Mouse (Mus musculus) kidney, adult 10 weeks (tissue): ENCODE results near the gene Rgsl1. TPM values are rescaled to one million over a fixed set of nuclear protein-coding genes. Genes with fewer than 3 reads are reported as not detected.

Source experiments
- polyA plus RNA-seq: library from polyadenylated mRNA; stranded (reverse); fragments of 350-450 nt; fragmentation: Illumina TruSeq; extraction: RNeasy Lipid Tissue Mini Kit (QIAGEN cat#74804); gene quantifications from one replicate; pipeline ENCODE4 v1.2.3, GENCODE M21; 2014; ENCODE audit warnings: low read depth, low replicate concordance

Gene Rgsl1
- polyA plus RNA-seq = not detected

GRCm38 (mm10) chr1:153844042-153844441, at the start of gene Rgsl1:
Gene Rgsl1 (minus strand): TSS chr1:153844142.

GRCm38 (mm10) chr1:153891442-153891841, 47.5 kb upstream of the Rgsl1 start, which contains the start of gene Teddm1a:
Gene Teddm1a (plus strand): TSS chr1:153891742.

GRCm38 (mm10) chr1:153874045-153874444, 30.1 kb upstream of the Rgsl1 start, which contains the start of gene Teddm1b:
Gene Teddm1b (plus strand): TSS chr1:153874345.

GRCm38 (mm10) chr1:153749211-153749801, 94.6 kb downstream of the Rgsl1 start, which contains the start of gene Rnasel:
Gene Rnasel (plus strand): TSS chr1:153749426.

GRCm38 (mm10) chr1:153740145-153740544, 103.8 kb downstream of the Rgsl1 start, which contains the start of gene Rgs16:
Gene Rgs16 (plus strand): TSS chr1:153740349.

Other genes with a start within 250 kb of the Rgsl1 start
- not detected for gene Rgs8, start 191.1 kb downstream of the Rgsl1 start, polyA plus RNA-seq
- not detected for gene Rgs16, start 103.8 kb downstream of the Rgsl1 start, polyA plus RNA-seq
- 11.0 TPM for gene Rnasel, start 94.7 kb downstream of the Rgsl1 start, polyA plus RNA-seq
- not detected for gene Teddm1b, start 30.2 kb upstream of the Rgsl1 start, polyA plus RNA-seq
- not detected for gene Teddm1a, start 47.6 kb upstream of the Rgsl1 start, polyA plus RNA-seq
- 390 TPM for gene Glul, start 55.8 kb upstream of the Rgsl1 start, polyA plus RNA-seq
- gene Teddm2, start 56.1 kb upstream of the Rgsl1 start, polyA plus RNA-seq = 0.12 TPM